Mouse (Mus musculus) liver, embryonic 15.5 days (tissue): ENCODE data around the gene Mmp14. TPM values are rescaled to one million over a fixed set of nuclear protein-coding genes. Genes with fewer than 3 reads are reported as not detected.

Experiments
- ATAC-seq: fragments of 200-750 bp; cut with Nextera tagmentation; 2 replicates; pipeline ENCODE4 v1.8.0; 2017; ENCODE audit warnings: moderate number of reproducible peaks, mild to moderate bottlenecking, moderate library complexity; ENCODE audit not compliant: insufficient read depth
- H3K27ac ChIP-seq: fragments of 300-500 bp; sonication (generic); replicated peaks from 2 replicates; pipeline ENCODE4 v1.5.1; 2015; ENCODE audit warnings: mild to moderate bottlenecking, inconsistent platforms
- H3K27me3 ChIP-seq: fragments of 300-500 bp; sonication (generic); 2 replicates; pipeline ENCODE4 v1.6.1; 2015; ENCODE audit warnings: mild to moderate bottlenecking, inconsistent platforms
- H3K36me3 ChIP-seq: fragments of 300-500 bp; sonication (generic); replicated peaks from 2 replicates; pipeline ENCODE4 v1.6.1; 2015; ENCODE audit warnings: moderate library complexity, mild to moderate bottlenecking, inconsistent platforms
- H3K4me1 ChIP-seq: fragments of 300-500 bp; sonication (generic); replicated peaks from 2 replicates; pipeline ENCODE4 v1.6.1; 2015; ENCODE audit warnings: inconsistent platforms
- H3K4me2 ChIP-seq: fragments of 300-500 bp; sonication (generic); 2 replicates; pipeline ENCODE4 v1.6.1; 2015; ENCODE audit warnings: moderate library complexity, mild to moderate bottlenecking, inconsistent platforms
- H3K4me3 ChIP-seq: fragments of 300-500 bp; sonication (generic); replicated peaks from 2 replicates; pipeline ENCODE4 v1.5.1; 2015; ENCODE audit warnings: mild to moderate bottlenecking, inconsistent platforms
- H3K9ac ChIP-seq: fragments of 300-500 bp; sonication (generic); 2 replicates; pipeline ENCODE4 v1.6.1; 2015; ENCODE audit warnings: moderate library complexity, mild to moderate bottlenecking, inconsistent platforms
- H3K9me3 ChIP-seq: fragments of 300-500 bp; sonication (generic); replicated peaks from 2 replicates; pipeline ENCODE4 v1.6.1; 2016; ENCODE audit warnings: inconsistent platforms
- WGBS: fragments of 180-500 bp; shearing (Covaris S2); methylation state at CpG from one replicate; pipeline ENCODE4 v1.1.7; 2015; ENCODE audit warnings: mixed read lengths; ENCODE audit not compliant: insufficient replicate concordance; 5-methylcytosine and 5-hydroxymethylcytosine counted together
- polyA plus RNA-seq: library from polyadenylated mRNA; unstranded; fragments of >200 nt; fragmentation: Nextera tagmentation; extraction: Ambion mirVana; gene quantifications from 2 replicates; pipeline ENCODE4 v1.2.1, GENCODE M21; 2015

The Mmp14 gene
- polyA plus RNA-seq, 1 experiment from 2014 or later, result 22.6 TPM

GRCm38 (mm10) chr14:54454669-54455528, 23.5 kb downstream of the Mmp14 start:
- Histone ChIP-seq H3K27ac (no peak overlapping the region), H3K36me3 (no peaks in the 10 kb centered on the region), H3K9me3 (no peaks in the 10 kb centered on the region), H3K4me2 (no peak overlapping the region), H3K4me3 (no peak overlapping the region), H3K4me1 (peaks cover 9% of the 10 kb centered on the region), H3K27me3 (no peaks in the 10 kb centered on the region), H3K9ac (no peak overlapping the region)
- 53% methylated on average over 11 of the region's 11 CpGs for WGBS
- ATAC-seq, result no peak

DNA sequence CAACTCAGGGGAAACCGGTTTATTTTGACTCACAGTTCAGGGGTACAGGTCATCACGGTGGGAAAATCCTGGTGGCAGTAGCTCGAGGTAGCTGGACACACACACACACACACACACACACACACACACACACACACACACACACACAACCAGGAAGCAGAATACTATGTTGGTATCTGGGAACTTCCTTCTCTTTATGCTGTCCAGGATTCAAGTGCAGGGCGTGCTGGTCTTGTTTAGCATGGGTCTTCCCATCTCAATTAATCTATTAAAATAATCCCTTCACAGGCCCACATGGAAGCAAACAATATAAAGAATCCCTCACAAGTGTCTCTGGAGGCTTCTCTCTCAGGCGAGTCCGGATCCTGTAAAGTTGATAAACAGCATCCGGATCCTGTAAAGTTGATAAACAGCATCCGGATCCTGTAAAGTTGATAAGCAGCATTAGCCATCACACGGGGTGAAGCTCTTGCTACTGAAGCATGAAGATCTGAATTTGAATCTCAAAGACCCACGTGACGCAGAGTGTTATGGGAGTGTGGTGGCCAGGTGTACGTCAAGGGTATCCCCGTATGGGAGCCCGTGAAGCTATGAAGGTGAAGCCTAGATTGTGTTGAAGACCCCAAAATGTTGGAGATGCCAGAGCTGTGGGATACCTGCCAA, 26.6 kb downstream of the Mmp14 start:
- Histone ChIP-seq H3K4me1 (peaks cover 20% of the 10 kb centered on the region), H3K4me3 (no peak overlapping the region), H3K4me2 (no peak overlapping the region), H3K27me3 (no peaks in the 10 kb centered on the region), H3K9me3 (no peaks in the 10 kb centered on the region), H3K36me3 (no peaks in the 10 kb centered on the region), H3K27ac (no peak overlapping the region), H3K9ac (no peak overlapping the region)
- WGBS, result 60% methylated on average over 14 of the region's 14 CpGs
- ATAC-seq, result peak; percentile 15; the same call in 1 of the 2 replicates

DNA sequence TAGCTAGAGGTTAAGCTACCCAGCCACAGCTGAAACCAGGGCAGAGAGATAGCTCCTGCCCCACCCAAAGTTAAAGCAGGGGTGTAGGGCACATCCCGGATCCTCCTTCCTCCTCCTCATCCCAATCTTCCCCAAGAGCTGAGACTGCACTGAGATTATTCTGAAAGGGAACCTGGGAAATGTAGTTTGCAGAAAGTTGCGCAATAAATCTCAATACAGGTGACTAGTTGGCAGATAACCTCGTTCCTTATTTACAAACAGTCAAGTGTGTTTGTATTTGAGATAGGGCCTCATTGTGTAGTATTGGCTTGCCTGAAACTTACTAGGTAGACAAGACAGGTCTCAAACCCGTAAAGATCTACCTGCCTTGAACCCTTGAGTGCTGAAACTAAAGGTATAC, 30.7 kb downstream of the Mmp14 start:
- Histone ChIP-seq H3K9ac (no peak overlapping the region), H3K27ac (no peak overlapping the region), H3K4me2 (no peak overlapping the region), H3K36me3 (peaks cover 16% of the 10 kb centered on the region), H3K4me1 (peaks cover 37% of the 10 kb centered on the region), H3K27me3 (no peaks in the 10 kb centered on the region), H3K4me3 (no peak overlapping the region), H3K9me3 (no peaks in the 10 kb centered on the region)
- no peak for ATAC-seq
- 57% methylated on average over 4 of the region's 4 CpGs for WGBS

DNA sequence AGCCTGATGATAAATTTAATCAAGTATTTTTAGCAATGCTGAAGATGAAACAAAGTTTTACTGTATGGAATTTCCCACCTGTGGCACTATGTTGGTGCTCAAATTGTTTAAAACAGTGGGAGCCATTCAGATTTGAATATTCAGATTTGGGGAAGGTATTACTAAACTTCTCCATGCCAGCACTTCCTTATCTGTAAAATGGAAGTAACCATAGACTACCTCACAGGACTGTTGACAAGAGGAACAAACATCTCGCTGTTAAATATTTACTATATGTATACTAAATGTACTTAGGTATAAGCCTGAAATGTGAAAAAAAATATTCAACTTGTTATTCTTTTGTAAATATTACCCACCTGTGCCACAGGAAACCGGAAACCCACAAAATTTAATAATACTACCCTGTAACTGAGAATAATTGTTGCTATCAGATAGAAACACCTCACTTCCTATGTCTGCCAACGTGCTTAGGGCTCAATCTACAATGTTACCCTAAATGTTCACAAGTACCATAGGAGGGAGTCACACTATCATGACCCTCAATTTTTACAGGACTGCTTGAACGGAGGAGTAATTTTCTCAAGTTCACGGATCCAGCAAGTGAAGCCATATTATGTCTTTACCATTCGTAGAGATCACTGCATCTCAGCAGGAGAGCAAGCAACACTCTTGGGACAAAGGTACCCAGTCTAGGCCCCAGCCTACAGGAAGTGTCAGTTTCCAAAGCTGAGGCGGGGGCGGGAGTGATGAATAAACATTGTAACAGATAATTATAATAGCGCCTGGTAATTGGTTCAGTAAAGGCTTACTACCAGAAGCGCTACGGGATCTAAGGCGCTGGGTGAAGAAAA, 31.9 kb downstream of the Mmp14 start:
- Histone ChIP-seq H3K27me3 (no peaks in the 10 kb centered on the region), H3K4me3 (peak overlapping the region; percentile 97), H3K27ac (peak overlapping the region; percentile 93), H3K9me3 (no peaks in the 10 kb centered on the region), H3K36me3 (peaks cover 28% of the 10 kb centered on the region), H3K4me2 (peak overlapping the region; percentile 93), H3K9ac (peak overlapping the region; percentile 93), H3K4me1 (peaks cover 37% of the 10 kb centered on the region)
- ATAC-seq, result peak; percentile 43
- 6% methylated on average over 12 of the region's 12 CpGs for WGBS

GRCm38 (mm10) chr14:54463959-54464292, 32.5 kb downstream of the Mmp14 start, which contains the start of gene Lrp10:
Lrp10 (plus strand) TSS chr14:54464137.
- peak within 1 kb of the TSS; percentile 93 for H3K9ac ChIP-seq

DNA sequence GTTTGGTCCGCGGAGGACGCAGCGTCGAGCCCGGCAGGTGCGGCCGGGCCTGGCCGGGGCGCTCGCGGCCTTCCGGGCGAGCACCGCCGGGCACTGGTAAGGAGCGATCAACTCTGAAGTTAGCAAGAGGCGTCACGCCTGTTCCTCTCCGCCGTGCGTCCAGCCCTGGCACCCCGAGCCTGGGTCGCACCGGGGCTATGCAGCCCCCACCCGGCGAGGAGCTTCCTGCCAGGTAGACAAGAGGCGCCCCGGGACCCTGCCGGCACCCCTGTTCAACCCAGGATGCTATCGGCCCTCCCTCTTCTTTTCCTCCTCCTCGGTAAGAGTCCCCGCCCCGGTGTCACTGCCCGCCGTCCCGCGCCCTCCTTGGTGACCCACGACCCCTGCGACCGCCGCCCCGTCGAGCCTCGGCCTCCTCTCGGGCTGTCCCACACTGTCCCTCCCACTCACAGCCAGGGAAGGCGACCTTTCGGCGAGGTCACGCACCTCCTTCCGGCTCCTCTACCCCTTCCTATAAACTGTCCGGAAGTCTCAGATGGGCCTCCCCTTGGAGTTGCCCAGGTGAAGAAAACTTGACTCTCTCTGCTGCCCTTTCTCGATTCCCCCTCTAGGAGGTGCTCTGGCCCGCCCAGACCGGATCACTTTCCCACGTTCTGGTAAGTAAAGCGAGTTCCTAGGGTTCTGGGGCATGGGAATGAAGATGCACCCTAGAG, 33.0 kb downstream of the Mmp14 start:
- peaks cover 39% of the 10 kb centered on the region for H3K36me3 ChIP-seq
- H3K4me1 ChIP-seq, result peaks cover 37% of the 10 kb centered on the region
- H3K27ac ChIP-seq, result peak overlapping the region; percentile 93
- no peaks in the 10 kb centered on the region for H3K9me3 ChIP-seq
- under 1% methylated on average over 56 of the region's 57 CpGs for WGBS
- ATAC-seq, result peak; percentile 74
- H3K27me3 ChIP-seq, result no peaks in the 10 kb centered on the region
- H3K4me2 ChIP-seq, result peak overlapping the region; percentile 93
- peak overlapping the region; percentile 97 for H3K4me3 ChIP-seq
- peak overlapping the region; percentile 93 for H3K9ac ChIP-seq

More at GRCm38 (mm10) chr14:54463959-54464292, 32.5 kb downstream of the Mmp14 start, which contains the start of gene Lrp10:
- Histone ChIP-seq H3K4me3 (peak within 1 kb of the TSS; percentile 97), H3K27ac (peak within 1 kb of the TSS; percentile 93), H3K27me3 (no peaks in the 10 kb centered on the region), H3K9me3 (no peaks in the 10 kb centered on the region), H3K36me3 (peaks cover 34% of the 10 kb centered on the region), H3K4me2 (peak within 1 kb of the TSS; percentile 93), H3K4me1 (peaks cover 37% of the 10 kb centered on the region)
- peak; percentile 86 for ATAC-seq
- 0% methylated on average over 35 of the region's 35 CpGs for WGBS

GRCm38 (mm10) chr14:54471467-54471866, 40.1 kb downstream of the Mmp14 start:
- H3K9me3 ChIP-seq, result no peaks in the 10 kb centered on the region
- H3K4me1 ChIP-seq, result peaks cover 3% of the 10 kb centered on the region
- H3K9ac ChIP-seq, result no peak overlapping the region
- no peak overlapping the region for H3K4me3 ChIP-seq
- WGBS, result 66% methylated on average over 2 of the region's 2 CpGs
- H3K4me2 ChIP-seq, result no peak overlapping the region
- H3K27me3 ChIP-seq, result peaks cover 19% of the 10 kb centered on the region
- H3K36me3 ChIP-seq, result peaks cover 44% of the 10 kb centered on the region
- H3K27ac ChIP-seq, result no peak overlapping the region
- ATAC-seq, result no peak

GRCm38 (mm10) chr14:54472671-54473070, 41.3 kb downstream of the Mmp14 start:
- H3K36me3 ChIP-seq, result peaks cover 32% of the 10 kb centered on the region
- no peak overlapping the region for H3K9ac ChIP-seq
- no peak for ATAC-seq
- no peaks in the 10 kb centered on the region for H3K9me3 ChIP-seq
- H3K27me3 ChIP-seq, result peaks cover 32% of the 10 kb centered on the region
- H3K4me2 ChIP-seq, result no peak overlapping the region
- no peak overlapping the region for H3K4me3 ChIP-seq
- WGBS, result 68% methylated on average over 5 of the region's 5 CpGs
- H3K27ac ChIP-seq, result no peak overlapping the region
- H3K4me1 ChIP-seq, result peaks cover 11% of the 10 kb centered on the region

- H3K4me1 ChIP-seq, result peaks cover 17% of the 10 kb centered on the region
- no peak overlapping the region for H3K4me3 ChIP-seq
- H3K36me3 ChIP-seq, result peaks cover 11% of the 10 kb centered on the region
- no peak overlapping the region for H3K9ac ChIP-seq
- ATAC-seq, result no peak
- no peak overlapping the region for H3K27ac ChIP-seq
- WGBS, result 59% methylated on average over 5 of the region's 5 CpGs
- H3K27me3 ChIP-seq, result peaks cover 52% of the 10 kb centered on the region
- H3K4me2 ChIP-seq, result no peak overlapping the region
- no peaks in the 10 kb centered on the region for H3K9me3 ChIP-seq
These were observed 43.3 kb downstream of the Mmp14 start for GRCm38 (mm10) chr14:54474744-54475143.
